Mouse (Mus musculus) erythroblast, adult 5-6 weeks (primary cell): ENCODE results near the gene Gm49378. TPM values are rescaled to one million over a fixed set of nuclear protein-coding genes. Genes with fewer than 3 reads are reported as not detected.

ENCODE experiments used
- ATAC-seq: replicated peaks from 2 replicates; pipeline ENCODE4 v1.8.0; 2016; ENCODE audit warnings: moderate number of reproducible peaks, mild to moderate bottlenecking, moderate TSS enrichment, inconsistent platforms; ENCODE audit not compliant: poor library complexity, low FRiP score, severe bottlenecking
- total RNA-seq, 2 experiments: library from RNA; stranded (forward) in 1 of 2; stranded (reverse) in 1 of 2; fragments of 150-400 nt in 1 of 2; fragments of 200-764, 138-1000 nt in 1 of 2; gene quantifications; 2 replicates each; pipeline versions ENCODE4 v1.2.3 to v1.2.4; 2015 to 2017; ENCODE audit warnings: low replicate concordance in 2 of 2

Gene Gm49378
- total RNA-seq, 2 experiments from 2014 or later, result 0.96 to 5.4 TPM

- peak; percentile 10 for ATAC-seq
Observed at GRCm38 (mm10) chr14:55592226-55592625, 45.5 kb downstream of the Gm49378 start.

- peak; percentile 87 for ATAC-seq
Observed at GRCm38 (mm10) chr14:55591331-55591891, 46.3 kb downstream of the Gm49378 start, which contains the start of gene Rnf31. Rnf31 (plus strand) TSS chr14:55591708.

GRCm38 (mm10) chr14:55590748-55591330 lies 46.9 kb downstream of the Gm49378 start, which contains the start of gene Psme2:
Psme2 (minus strand) TSS chr14:55591113.
- peak; percentile 82 for ATAC-seq

GRCm38 (mm10) chr14:55589771-55590448 lies 47.8 kb downstream of the Gm49378 start:
- ATAC-seq, result no peak

GRCm38 (mm10) chr14:55589271-55589670 lies 48.4 kb downstream of the Gm49378 start:
- no peak for ATAC-seq

GRCm38 (mm10) chr14:55586149-55586548 lies 51.5 kb downstream of the Gm49378 start:
- ATAC-seq, result peak; percentile 43

- peak; percentile 29 for ATAC-seq
Observed at GRCm38 (mm10) chr14:55585566-55585960, 52.1 kb downstream of the Gm49378 start.

- peak; percentile 90 for ATAC-seq
Observed at GRCm38 (mm10) chr14:55584702-55585565, 52.8 kb downstream of the Gm49378 start, which contains the start of gene Emc9. Emc9 (minus strand) TSS chr14:55585302.

GRCm38 (mm10) chr14:55584303-55584701 lies 53.4 kb downstream of the Gm49378 start:
- ATAC-seq, result no peak

GRCm38 (mm10) chr14:55581981-55582681 lies 55.6 kb downstream of the Gm49378 start:
- no peak for ATAC-seq

GRCm38 (mm10) chr14:55580731-55581130 lies 57.0 kb downstream of the Gm49378 start:
- ATAC-seq, result no peak

- no peak for ATAC-seq
Observed at GRCm38 (mm10) chr14:55579511-55580496, 57.9 kb downstream of the Gm49378 start.

Other genes with a start within 250 kb of the Gm49378 start
Only the 30 nearest of the 34 such genes appear.
- 12.7 and 16.9 TPM in 2 replicates for gene Dhrs4, start 159.1 kb downstream of the Gm49378 start, total RNA-seq (2015; ENCODE audit: low replicate concordance)
- 9.8 and 19.1 TPM in 2 replicates for gene Dhrs4, start 159.1 kb downstream of the Gm49378 start, total RNA-seq (2017; ENCODE audit: low replicate concordance)
- not detected in 2 replicates for gene Carmil3, start 147.2 kb downstream of the Gm49378 start, total RNA-seq (2015; ENCODE audit: low replicate concordance)
- gene Carmil3, start 147.2 kb downstream of the Gm49378 start, total RNA-seq (2017; ENCODE audit: low replicate concordance), result not detected in 2 replicates
- gene Cpne6, start 127.5 kb downstream of the Gm49378 start, total RNA-seq (2015; ENCODE audit: low replicate concordance), result not detected in 2 replicates
- gene Cpne6, start 127.5 kb downstream of the Gm49378 start, total RNA-seq (2017; ENCODE audit: low replicate concordance), result not detected in 2 replicates
- gene Nrl, start 112.9 kb downstream of the Gm49378 start, total RNA-seq (2015; ENCODE audit: low replicate concordance), result 0.19 and 0.42 TPM in 2 replicates
- 0.42 TPM in 1 of 2 replicates, not detected in the other for gene Nrl, start 112.9 kb downstream of the Gm49378 start, total RNA-seq (2017; ENCODE audit: low replicate concordance)
- 20.4 and 28.6 TPM in 2 replicates for gene Pck2, start 97.6 kb downstream of the Gm49378 start, total RNA-seq (2015; ENCODE audit: low replicate concordance)
- 60.3 and 66.5 TPM in 2 replicates for gene Pck2, start 97.6 kb downstream of the Gm49378 start, total RNA-seq (2017; ENCODE audit: low replicate concordance)
- 18.2 and 21.9 TPM in 2 replicates for gene Dcaf11, start 77.9 kb downstream of the Gm49378 start, total RNA-seq (2015; ENCODE audit: low replicate concordance)
- 46.2 and 54.9 TPM in 2 replicates for gene Dcaf11, start 77.9 kb downstream of the Gm49378 start, total RNA-seq (2017; ENCODE audit: low replicate concordance)
- not detected in 2 replicates for gene A730061H03Rik, start 77.5 kb downstream of the Gm49378 start, total RNA-seq (2015; ENCODE audit: low replicate concordance)
- 4.8 TPM in 1 of 2 replicates, not detected in the other for gene A730061H03Rik, start 77.5 kb downstream of the Gm49378 start, total RNA-seq (2017; ENCODE audit: low replicate concordance)
- not detected in 2 replicates for gene Fitm1, start 62.3 kb downstream of the Gm49378 start, total RNA-seq (2015; ENCODE audit: low replicate concordance)
- gene Fitm1, start 62.3 kb downstream of the Gm49378 start, total RNA-seq (2017; ENCODE audit: low replicate concordance), result not detected in 2 replicates
- gene Psme1, start 59.8 kb downstream of the Gm49378 start, total RNA-seq (2015; ENCODE audit: low replicate concordance), result 271 and 301 TPM in 2 replicates
- gene Psme1, start 59.8 kb downstream of the Gm49378 start, total RNA-seq (2017; ENCODE audit: low replicate concordance), result 107 and 147 TPM in 2 replicates
- gene Emc9, start 52.6 kb downstream of the Gm49378 start, total RNA-seq (2015; ENCODE audit: low replicate concordance), result 10.9 TPM in 1 of 2 replicates, not detected in the other
- gene Emc9, start 52.6 kb downstream of the Gm49378 start, total RNA-seq (2017; ENCODE audit: low replicate concordance), result 2.6 and 3.6 TPM in 2 replicates
- gene Psme2, start 46.8 kb downstream of the Gm49378 start, total RNA-seq (2015; ENCODE audit: low replicate concordance), result 74.0 and 102 TPM in 2 replicates
- gene Psme2, start 46.8 kb downstream of the Gm49378 start, total RNA-seq (2017; ENCODE audit: low replicate concordance), result 83.1 and 86.1 TPM in 2 replicates
- gene Rnf31, start 46.2 kb downstream of the Gm49378 start, total RNA-seq (2015; ENCODE audit: low replicate concordance), result 6.5 and 9.4 TPM in 2 replicates
- 7.1 and 8.9 TPM in 2 replicates for gene Rnf31, start 46.2 kb downstream of the Gm49378 start, total RNA-seq (2017; ENCODE audit: low replicate concordance)
- 65.1 and 69.8 TPM in 2 replicates for gene Irf9, start 34.3 kb downstream of the Gm49378 start, total RNA-seq (2015; ENCODE audit: low replicate concordance)
- gene Irf9, start 34.3 kb downstream of the Gm49378 start, total RNA-seq (2017; ENCODE audit: low replicate concordance), result 104 and 106 TPM in 2 replicates
- 1.7 TPM in 1 of 2 replicates, not detected in the other for gene Rec8, start 19.9 kb downstream of the Gm49378 start, total RNA-seq (2015; ENCODE audit: low replicate concordance)
- 0.84 and 2.2 TPM in 2 replicates for gene Rec8, start 19.9 kb downstream of the Gm49378 start, total RNA-seq (2017; ENCODE audit: low replicate concordance)
- gene Ipo4, start 1.9 kb downstream of the Gm49378 start, total RNA-seq (2015; ENCODE audit: low replicate concordance), result 3.7 and 29.7 TPM in 2 replicates
- 7.0 and 13.8 TPM in 2 replicates for gene Ipo4, start 1.9 kb downstream of the Gm49378 start, total RNA-seq (2017; ENCODE audit: low replicate concordance)
- 9.6 and 14.2 TPM in 2 replicates for gene Tm9sf1, start 5.9 kb upstream of the Gm49378 start, total RNA-seq (2015; ENCODE audit: low replicate concordance)
- gene Tm9sf1, start 5.9 kb upstream of the Gm49378 start, total RNA-seq (2017; ENCODE audit: low replicate concordance), result 12.0 and 20.5 TPM in 2 replicates
- 0.84 TPM in 1 of 2 replicates, not detected in the other for gene Tssk4, start 12.3 kb upstream of the Gm49378 start, total RNA-seq (2015; ENCODE audit: low replicate concordance)
- gene Tssk4, start 12.3 kb upstream of the Gm49378 start, total RNA-seq (2017; ENCODE audit: low replicate concordance), result 0.28 and 0.68 TPM in 2 replicates
- 4.6 and 10.4 TPM in 2 replicates for gene Mdp1, start 22.6 kb upstream of the Gm49378 start, total RNA-seq (2015; ENCODE audit: low replicate concordance)
- 7.1 and 8.4 TPM in 2 replicates for gene Mdp1, start 22.6 kb upstream of the Gm49378 start, total RNA-seq (2017; ENCODE audit: low replicate concordance)
- gene Gmpr2, start 34.0 kb upstream of the Gm49378 start, total RNA-seq (2015; ENCODE audit: low replicate concordance), result 1.5 and 2.7 TPM in 2 replicates
- gene Gmpr2, start 34.0 kb upstream of the Gm49378 start, total RNA-seq (2017; ENCODE audit: low replicate concordance), result 6.9 and 8.5 TPM in 2 replicates
- 89.5 and 91.3 TPM in 2 replicates for gene Nedd8, start 34.2 kb upstream of the Gm49378 start, total RNA-seq (2015; ENCODE audit: low replicate concordance)
- 66.5 and 67.1 TPM in 2 replicates for gene Nedd8, start 34.2 kb upstream of the Gm49378 start, total RNA-seq (2017; ENCODE audit: low replicate concordance)
- 7.7 and 10.2 TPM in 2 replicates for gene Tinf2, start 43.9 kb upstream of the Gm49378 start, total RNA-seq (2015; ENCODE audit: low replicate concordance)
- gene Tinf2, start 43.9 kb upstream of the Gm49378 start, total RNA-seq (2017; ENCODE audit: low replicate concordance), result 12.9 and 13.1 TPM in 2 replicates
- 0.96 TPM in 1 of 2 replicates, not detected in the other for gene Tgm1, start 76.0 kb upstream of the Gm49378 start, total RNA-seq (2015; ENCODE audit: low replicate concordance)
- gene Tgm1, start 76.0 kb upstream of the Gm49378 start, total RNA-seq (2017; ENCODE audit: low replicate concordance), result 0.14 and 0.85 TPM in 2 replicates
- 2.3 and 5.4 TPM in 2 replicates for gene Rabggta, start 84.4 kb upstream of the Gm49378 start, total RNA-seq (2015; ENCODE audit: low replicate concordance)
- gene Rabggta, start 84.4 kb upstream of the Gm49378 start, total RNA-seq (2017; ENCODE audit: low replicate concordance), result 2.1 and 2.2 TPM in 2 replicates
- gene Dhrs1, start 107.8 kb upstream of the Gm49378 start, total RNA-seq (2015; ENCODE audit: low replicate concordance), result 22.4 and 27.1 TPM in 2 replicates
- 3.9 and 14.9 TPM in 2 replicates for gene Dhrs1, start 107.8 kb upstream of the Gm49378 start, total RNA-seq (2017; ENCODE audit: low replicate concordance)
- gene Nop9, start 107.8 kb upstream of the Gm49378 start, total RNA-seq (2015; ENCODE audit: low replicate concordance), result 6.5 and 11.3 TPM in 2 replicates
- 3.7 and 3.9 TPM in 2 replicates for gene Nop9, start 107.8 kb upstream of the Gm49378 start, total RNA-seq (2017; ENCODE audit: low replicate concordance)
- gene Cideb, start 120.6 kb upstream of the Gm49378 start, total RNA-seq (2015; ENCODE audit: low replicate concordance), result 2.1 TPM in 1 of 2 replicates, not detected in the other
- 0.94 TPM in 1 of 2 replicates, not detected in the other for gene Cideb, start 120.6 kb upstream of the Gm49378 start, total RNA-seq (2017; ENCODE audit: low replicate concordance)
- not detected in 2 replicates for gene Ltb4r2, start 123.5 kb upstream of the Gm49378 start, total RNA-seq (2015; ENCODE audit: low replicate concordance)
- 0.14 TPM in 1 of 2 replicates, not detected in the other for gene Ltb4r2, start 123.5 kb upstream of the Gm49378 start, total RNA-seq (2017; ENCODE audit: low replicate concordance)
- 6.3 and 14.8 TPM in 2 replicates for gene Ltb4r1, start 128.1 kb upstream of the Gm49378 start, total RNA-seq (2015; ENCODE audit: low replicate concordance)
- gene Ltb4r1, start 128.1 kb upstream of the Gm49378 start, total RNA-seq (2017; ENCODE audit: low replicate concordance), result 9.3 and 21.8 TPM in 2 replicates
- not detected in 2 replicates for gene Adcy4, start 146.2 kb upstream of the Gm49378 start, total RNA-seq (2015; ENCODE audit: low replicate concordance)
- gene Adcy4, start 146.2 kb upstream of the Gm49378 start, total RNA-seq (2017; ENCODE audit: low replicate concordance), result not detected in 2 replicates
- gene Ripk3, start 151.0 kb upstream of the Gm49378 start, total RNA-seq (2015; ENCODE audit: low replicate concordance), result 17.1 and 22.6 TPM in 2 replicates
- 6.7 and 7.2 TPM in 2 replicates for gene Ripk3, start 151.0 kb upstream of the Gm49378 start, total RNA-seq (2017; ENCODE audit: low replicate concordance)